Mouse (Mus musculus) E14TG2a.4 (cell line): ENCODE results near the gene Rnf157.

ENCODE experiments used
- H3K27me3 ChIP-seq: 2 replicates; pipeline ENCODE4 v1.6.1; 2014; ENCODE audit warnings: low read length, control low read depth; ENCODE audit not compliant: insufficient read depth
- H3K36me3 ChIP-seq: 2 replicates; pipeline ENCODE4 v1.6.1; 2014; ENCODE audit warnings: low read length, control low read depth; ENCODE audit not compliant: insufficient read depth
- H3K4me1 ChIP-seq: replicated peaks from 2 replicates; pipeline ENCODE4 v1.6.1; 2014; ENCODE audit warnings: low read depth, low read length, control low read depth
- H3K4me3 ChIP-seq: replicated peaks from 2 replicates; pipeline ENCODE4 v1.5.1; 2014; ENCODE audit warnings: mild to moderate bottlenecking, low read length
- H3K9me3 ChIP-seq: 2 replicates; pipeline ENCODE4 v1.6.1; 2014; ENCODE audit warnings: low read length, control low read depth
- CTCF ChIP-seq: conservative IDR thresholded peaks from 2 replicates; pipeline ENCODE4 v1.5.1; 2014; ENCODE audit warnings: low read length
- NANOG ChIP-seq: IDR thresholded peaks from 2 replicates; pipeline ENCODE4 v1.6.1; 2014; ENCODE audit warnings: borderline replicate concordance, low read length, mixed read lengths
- POU5F1 ChIP-seq: IDR thresholded peaks from 2 replicates; pipeline ENCODE4 v1.6.1; 2014; ENCODE audit warnings: low read length, borderline replicate concordance

The Rnf157 gene

DNA sequence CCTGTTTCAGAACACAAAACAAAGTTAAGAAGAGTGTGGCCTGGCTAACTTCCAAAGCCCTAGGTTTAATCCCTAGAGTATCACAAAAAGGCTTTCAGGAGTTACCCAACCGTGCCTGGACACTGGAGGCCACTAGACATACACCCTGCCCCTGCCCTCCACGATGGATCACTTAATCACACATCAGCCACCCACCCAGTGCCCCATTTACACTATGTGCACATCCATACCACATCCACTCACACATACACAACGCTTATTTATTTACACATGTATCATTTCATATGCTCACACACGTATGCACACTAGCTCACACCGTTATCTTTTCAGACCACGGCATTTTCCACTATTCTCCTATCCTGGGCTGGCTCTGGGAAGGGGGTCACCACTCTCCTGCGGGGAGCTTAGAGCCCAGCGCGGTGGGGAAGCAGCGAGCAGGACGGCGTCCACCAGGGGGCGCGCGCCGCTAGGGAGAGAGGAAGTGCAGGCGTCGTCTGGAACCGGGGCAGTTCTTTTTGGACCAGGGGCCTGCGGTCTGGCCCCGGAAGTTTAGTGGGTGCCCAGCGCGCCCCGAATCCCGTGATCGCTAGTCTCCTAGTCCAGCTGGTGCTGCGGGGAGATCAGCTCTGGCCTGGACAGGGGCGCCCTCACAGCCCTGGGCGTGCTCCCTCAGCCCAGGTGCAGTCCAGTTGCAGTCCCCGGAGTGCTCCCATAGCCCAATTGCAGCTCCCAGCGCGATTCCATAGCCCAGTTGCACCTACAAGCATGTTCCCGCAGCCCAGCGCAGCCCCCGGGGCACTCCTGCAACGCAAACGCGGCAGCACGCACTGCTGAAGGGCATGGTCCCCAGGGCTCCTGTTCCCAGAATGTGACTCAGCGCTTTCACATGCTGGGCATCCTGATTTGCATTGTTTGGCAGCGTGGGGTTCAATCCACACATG is 93.8 kb downstream of the Rnf157 start:
- H3K9me3 ChIP-seq = no peaks in the 10 kb centered on the region
- TF ChIP-seq NANOG (no peak), CTCF (peak; percentile 52)
- H3K4me1 ChIP-seq = peaks cover 18% of the 10 kb centered on the region
- H3K4me3 ChIP-seq = peak overlapping the region; percentile 74
- no peaks in the 10 kb centered on the region for H3K36me3 ChIP-seq
- H3K27me3 ChIP-seq = peaks cover 8% of the 10 kb centered on the region; the same call in 1 of the 2 replicates

DNA sequence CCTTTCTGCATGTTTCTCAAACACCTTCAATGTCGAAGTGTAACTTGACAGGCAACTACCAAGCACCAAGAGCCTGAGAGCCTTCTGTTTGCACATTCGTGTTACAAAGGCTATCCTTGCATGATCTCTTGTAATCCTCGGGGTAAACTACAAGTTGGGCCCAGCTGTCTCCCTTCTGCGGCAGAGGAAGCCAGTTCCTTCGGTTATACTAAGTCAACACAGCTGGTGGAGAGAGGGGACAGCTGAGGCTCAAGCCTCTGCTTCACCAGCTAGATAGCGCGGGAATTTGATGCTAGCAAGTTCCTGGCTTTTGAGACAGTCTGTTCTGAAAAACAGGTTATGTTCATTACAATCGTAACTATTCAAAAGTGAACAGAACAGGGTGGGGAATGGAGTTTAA is 100.5 kb downstream of the Rnf157 start:
- TF ChIP-seq CTCF (no peak), NANOG (no peak), POU5F1 (no peak)
- H3K36me3 ChIP-seq = no peaks in the 10 kb centered on the region
- no peak overlapping the region for H3K4me3 ChIP-seq
- H3K9me3 ChIP-seq = no peaks in the 10 kb centered on the region
- H3K27me3 ChIP-seq = 0 out of 2 replicates have a peak, but pooled peaks cover 3% of the 10 kb centered on the region
- H3K4me1 ChIP-seq = peaks cover 5% of the 10 kb centered on the region

DNA sequence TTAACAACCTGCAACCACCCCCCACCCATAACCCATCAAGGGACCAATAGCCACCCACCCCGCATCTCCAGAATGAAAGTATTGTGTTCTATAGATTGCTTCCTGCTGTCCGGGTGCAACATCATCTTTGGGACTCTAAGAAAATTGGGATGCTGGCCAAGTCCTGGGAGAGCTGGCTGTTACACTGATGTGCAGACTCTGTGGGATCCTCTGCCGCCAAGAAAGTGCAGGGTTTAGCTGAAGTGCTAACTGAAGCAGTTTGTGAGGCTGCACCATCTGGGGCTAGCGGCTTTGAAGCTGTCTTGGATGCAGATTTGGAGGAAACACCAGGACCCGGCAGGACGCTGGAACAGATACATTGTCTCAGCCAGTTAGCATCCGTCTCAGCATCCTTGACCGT is 101.7 kb downstream of the Rnf157 start:
- Histone ChIP-seq H3K27me3 (no peaks in the 10 kb centered on the region), H3K4me3 (no peak overlapping the region), H3K36me3 (no peaks in the 10 kb centered on the region), H3K4me1 (peaks cover 10% of the 10 kb centered on the region), H3K9me3 (no peaks in the 10 kb centered on the region)
- TF ChIP-seq POU5F1 = no peak
- no peak for TF ChIP-seq NANOG
- TF ChIP-seq CTCF = no peak

DNA sequence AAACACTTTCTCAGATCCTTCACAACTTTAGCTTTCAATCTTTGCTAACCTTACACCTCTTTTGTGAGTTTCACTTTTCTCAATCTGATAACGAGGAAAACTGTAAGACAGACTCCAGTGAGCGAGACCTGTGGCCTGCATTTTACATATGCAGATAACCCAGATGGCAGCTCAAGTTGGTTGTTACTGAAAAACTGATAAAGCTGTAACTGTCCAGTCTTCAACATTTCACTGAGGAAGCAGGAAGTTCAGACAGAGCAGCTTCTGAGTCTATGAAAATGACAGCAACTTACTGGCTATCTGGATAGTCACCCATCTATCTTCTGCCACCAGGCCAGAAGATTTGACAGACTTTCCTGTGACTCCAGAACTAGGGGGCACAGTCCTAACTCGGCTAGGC is 103.2 kb downstream of the Rnf157 start:
- Histone ChIP-seq H3K9me3 (no peaks in the 10 kb centered on the region), H3K4me1 (peaks cover 16% of the 10 kb centered on the region), H3K27me3 (no peaks in the 10 kb centered on the region), H3K4me3 (no peak overlapping the region), H3K36me3 (peaks cover 4% of the 10 kb centered on the region)
- TF ChIP-seq POU5F1 (no peak), CTCF (no peak), NANOG (no peak)

DNA sequence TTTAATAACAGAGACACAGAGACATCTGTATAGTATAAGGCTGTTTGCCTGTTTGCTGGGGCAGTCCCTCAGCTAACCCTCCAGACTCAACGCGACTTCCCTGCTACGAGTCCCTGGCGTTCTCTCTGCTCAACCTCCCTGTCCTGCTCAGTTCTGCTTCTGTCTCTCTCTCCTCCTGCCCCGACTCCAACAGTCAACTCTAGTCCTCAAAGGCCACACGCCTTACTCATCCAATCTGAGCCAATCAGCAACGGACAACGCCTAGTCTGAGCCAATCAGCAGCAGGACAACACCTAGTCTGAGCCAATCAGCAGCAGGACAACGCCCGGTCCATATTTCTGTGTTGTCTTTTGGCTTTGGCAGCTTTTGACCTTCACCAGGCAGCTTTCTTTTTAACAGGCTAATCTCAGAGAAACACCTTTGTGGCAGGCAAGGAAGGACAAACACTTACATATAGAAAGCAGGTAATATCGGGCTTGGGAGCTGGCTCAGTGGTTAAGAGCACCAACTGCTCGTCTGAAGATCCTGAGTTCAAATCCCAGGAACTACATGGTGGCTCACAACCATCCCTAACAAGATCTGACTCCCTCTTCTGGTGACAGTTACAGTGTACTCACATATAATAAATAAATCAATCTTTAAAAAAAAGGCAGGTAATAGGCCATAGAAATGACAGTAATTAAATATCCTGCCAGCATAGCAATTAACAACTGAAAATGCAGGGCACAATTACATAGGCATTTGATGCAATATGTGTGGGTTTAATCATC is 104.9 kb downstream of the Rnf157 start:
- Histone ChIP-seq H3K4me3 (no peak overlapping the region), H3K27me3 (no peaks in the 10 kb centered on the region), H3K9me3 (no peaks in the 10 kb centered on the region), H3K36me3 (peaks cover 18% of the 10 kb centered on the region), H3K4me1 (peaks cover 16% of the 10 kb centered on the region)
- TF ChIP-seq POU5F1 = no peak
- TF ChIP-seq CTCF = no peak
- no peak for TF ChIP-seq NANOG

DNA sequence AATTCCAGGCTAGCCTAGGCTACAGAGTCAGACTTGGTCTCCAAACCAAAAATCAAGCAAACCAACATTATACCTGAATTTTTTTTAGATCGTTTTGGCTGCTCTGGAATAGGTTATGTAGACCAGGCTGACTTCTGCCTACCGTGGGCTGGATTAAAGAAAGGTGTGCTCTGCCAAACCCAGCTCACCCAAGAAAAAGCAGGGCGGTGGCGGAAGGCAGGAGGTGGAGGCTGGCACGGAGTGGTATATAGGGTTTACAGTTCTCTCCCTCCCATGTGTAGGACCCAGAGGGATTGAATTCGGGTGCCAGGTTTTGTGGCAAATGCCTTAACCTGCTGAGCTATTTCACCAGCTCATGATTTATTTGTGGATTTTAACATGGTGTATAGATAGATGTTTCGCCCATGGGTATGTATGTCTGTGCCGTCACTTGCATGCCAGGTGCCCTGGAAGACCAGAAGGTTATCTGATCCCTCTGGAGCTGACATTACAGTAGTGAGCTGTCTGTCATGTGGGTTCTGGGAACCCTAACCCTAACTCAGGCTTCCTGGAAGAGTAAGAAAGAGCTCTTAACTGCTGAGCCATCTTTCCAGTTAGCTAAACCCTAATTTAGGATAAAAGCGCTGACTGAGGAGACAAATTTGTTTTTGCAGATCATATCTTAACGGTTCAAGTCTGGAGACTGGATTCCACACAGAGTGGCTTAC is 105.7 kb downstream of the Rnf157 start, which contains the start of gene Exoc7:
Gene Exoc7 (minus strand): TSS at position 215 of the 707 bp plus-strand sequence.
- Histone ChIP-seq H3K9me3 (no peaks in the 10 kb centered on the region), H3K36me3 (peaks cover 18% of the 10 kb centered on the region), H3K4me1 (peaks cover 16% of the 10 kb centered on the region), H3K27me3 (no peaks in the 10 kb centered on the region), H3K4me3 (peak within 1 kb of the TSS; percentile 80)
- no peak for TF ChIP-seq NANOG
- no peak for TF ChIP-seq CTCF
- TF ChIP-seq POU5F1 = no peak

DNA sequence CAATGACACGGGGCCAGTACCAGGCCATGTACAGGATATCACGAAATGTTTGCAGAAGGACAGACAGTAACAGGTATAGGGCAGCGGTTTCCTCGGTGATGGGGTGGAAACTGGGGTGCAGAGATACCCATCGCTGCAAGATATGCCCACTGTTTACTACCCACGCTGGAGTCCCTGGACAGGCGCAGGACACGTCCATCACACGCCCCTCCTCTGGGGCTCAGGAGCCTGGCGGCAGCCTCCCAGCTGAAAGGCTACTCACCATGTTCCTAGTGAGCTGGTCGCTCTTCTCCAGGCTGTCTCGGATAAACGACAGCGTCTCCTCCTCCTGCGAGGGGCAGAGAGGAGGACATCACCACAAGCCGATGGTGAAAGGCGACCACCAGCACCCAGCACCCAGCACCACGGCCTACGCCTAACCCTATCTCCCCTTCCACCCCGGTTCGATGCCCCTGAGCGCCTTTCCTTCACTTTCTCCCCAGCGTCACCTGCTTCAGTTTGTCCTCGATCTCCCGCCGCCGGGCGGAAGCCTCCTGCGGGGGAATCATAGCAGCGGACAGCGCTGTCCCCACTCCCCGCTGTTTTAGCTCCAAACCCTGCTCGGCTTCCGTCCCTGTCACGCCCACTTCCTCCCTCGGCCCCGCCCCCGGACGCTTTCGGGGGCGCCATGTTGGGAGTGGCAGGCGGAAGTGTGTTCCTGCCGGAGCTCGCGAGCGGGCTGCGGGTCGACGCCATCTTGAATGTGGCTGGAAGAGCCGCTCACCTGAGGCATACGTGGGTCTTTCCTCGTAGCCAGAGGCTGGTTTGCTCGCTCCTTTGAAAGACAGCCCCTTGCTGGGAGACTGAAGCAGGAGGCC is 106.5 kb downstream of the Rnf157 start:
- TF ChIP-seq NANOG (no peak), CTCF (no peak), POU5F1 (no peak)
- Histone ChIP-seq H3K4me3 (peak overlapping the region; percentile 80), H3K4me1 (peaks cover 16% of the 10 kb centered on the region)

More for the DNA sequence above, 106.5 kb downstream of the Rnf157 start:
- peaks cover 22% of the 10 kb centered on the region for H3K36me3 ChIP-seq
- H3K9me3 ChIP-seq = no peaks in the 10 kb centered on the region
- H3K27me3 ChIP-seq = no peaks in the 10 kb centered on the region
